Mouse (Mus musculus) adrenal gland, adult 2 months (tissue): ENCODE results near the gene Ech1. TPM values are rescaled to one million over a fixed set of nuclear protein-coding genes. Genes with fewer than 3 reads are reported as not detected.

Source experiments
- polyA plus RNA-seq: library from polyadenylated mRNA; depleted of rRNA; stranded (reverse); fragments of >200 nt; gene quantifications from 2 replicates; pipeline ENCODE4 v1.2.3, GENCODE M21; 2012; rRNA removed
- total RNA-seq, 2 experiments: library from RNA; stranded (reverse); gene quantifications; 2 replicates each; pipeline ENCODE4 v1.2.3; 2021

Ech1 gene
- total and polyA plus RNA-seq, 3 experiments: 486 to 711 (median 520) TPM

Other genes starting within 250 kb of the Ech1 start
- gene Samd4b, start 227.1 kb upstream of the Ech1 start, total RNA-seq: 10 to 100 TPM; 61.0 to 78.2 TPM
- gene Samd4b, start 227.1 kb upstream of the Ech1 start, polyA plus RNA-seq: 127 and 146 TPM in 2 replicates
- 10 to 100 TPM; 28.7 to 29.6 TPM for gene Pak4, start 227.0 kb upstream of the Ech1 start, total RNA-seq
- 53.5 and 54.9 TPM in 2 replicates for gene Pak4, start 227.0 kb upstream of the Ech1 start, polyA plus RNA-seq
- gene Acp7, start 193.9 kb upstream of the Ech1 start, total RNA-seq: not detected
- gene Acp7, start 193.9 kb upstream of the Ech1 start, polyA plus RNA-seq: not detected in 2 replicates
- gene Fbxo27, start 132.4 kb upstream of the Ech1 start, total RNA-seq: 1 to 10 TPM; 1.7 to 2.6 TPM
- gene Fbxo27, start 132.4 kb upstream of the Ech1 start, polyA plus RNA-seq: 6.6 and 8.5 TPM in 2 replicates
- 1 to 10 TPM; 2.0 to 5.3 TPM for gene Fbxo17, start 108.4 kb upstream of the Ech1 start, total RNA-seq
- 11.1 and 14.1 TPM in 2 replicates for gene Fbxo17, start 108.4 kb upstream of the Ech1 start, polyA plus RNA-seq
- gene Mrps12, start 83.4 kb upstream of the Ech1 start, total RNA-seq: 10 to 100 TPM; 74.6 to 82.1 TPM
- 217 and 245 TPM in 2 replicates for gene Mrps12, start 83.4 kb upstream of the Ech1 start, polyA plus RNA-seq
- 10 to 100 TPM; 16.5 to 21.2 TPM for gene Sars2, start 83.2 kb upstream of the Ech1 start, total RNA-seq
- 42.6 and 43.0 TPM in 2 replicates for gene Sars2, start 83.2 kb upstream of the Ech1 start, polyA plus RNA-seq
- not detected for gene Ccer2, start 69.0 kb upstream of the Ech1 start, total RNA-seq
- not detected in 2 replicates for gene Ccer2, start 69.0 kb upstream of the Ech1 start, polyA plus RNA-seq
- 10 to 100 TPM; 86.0 to 87.0 TPM for gene Sirt2, start 58.5 kb upstream of the Ech1 start, total RNA-seq
- 57.3 and 59.0 TPM in 2 replicates for gene Sirt2, start 58.5 kb upstream of the Ech1 start, polyA plus RNA-seq
- 10 to 100 TPM; 38.0 to 62.9 TPM for gene Nfkbib, start 57.7 kb upstream of the Ech1 start, total RNA-seq
- 97.6 and 122 TPM in 2 replicates for gene Nfkbib, start 57.7 kb upstream of the Ech1 start, polyA plus RNA-seq
- 1 to 10 TPM; 2.9 to 3.7 TPM for gene Rinl, start 36.2 kb upstream of the Ech1 start, total RNA-seq
- gene Rinl, start 36.2 kb upstream of the Ech1 start, polyA plus RNA-seq: 3.0 and 4.1 TPM in 2 replicates
- gene Hnrnpl, start 16.7 kb upstream of the Ech1 start, total RNA-seq: 100 to 1,000 TPM; 382 to 408 TPM
- 119 and 120 TPM in 2 replicates for gene Hnrnpl, start 16.7 kb upstream of the Ech1 start, polyA plus RNA-seq
- gene Lgals4, start 8.6 kb downstream of the Ech1 start, total RNA-seq: 1 to 10 TPM; 7.4 to 9.4 TPM
- 20.5 and 22.4 TPM in 2 replicates for gene Lgals4, start 8.6 kb downstream of the Ech1 start, polyA plus RNA-seq
- under 1 TPM; 0.69 to 0.81 TPM for gene Lgals7, start 38.6 kb downstream of the Ech1 start, total RNA-seq
- gene Lgals7, start 38.6 kb downstream of the Ech1 start, polyA plus RNA-seq: 0.97 and 2.8 TPM in 2 replicates
- under 1 TPM in 1 of 2 experiments, not detected in 1; 0.14 TPM for gene Capn12, start 56.2 kb downstream of the Ech1 start, total RNA-seq
- 0.48 and 0.80 TPM in 2 replicates for gene Capn12, start 56.2 kb downstream of the Ech1 start, polyA plus RNA-seq
- gene Actn4, start 137.1 kb downstream of the Ech1 start, total RNA-seq: 100 to 1,000 TPM; 247 to 264 TPM
- gene Actn4, start 137.1 kb downstream of the Ech1 start, polyA plus RNA-seq: 301 and 316 TPM in 2 replicates
- gene Eif3k, start 156.6 kb downstream of the Ech1 start, total RNA-seq: 100 to 1,000 TPM; 259 to 280 TPM
- 118 and 138 TPM in 2 replicates for gene Eif3k, start 156.6 kb downstream of the Ech1 start, polyA plus RNA-seq
- gene Map4k1, start 156.8 kb downstream of the Ech1 start, total RNA-seq: 1 to 10 TPM in 1 of 2 experiments, under 1 TPM in 1; 0.37 to 1.3 TPM
- 2.2 TPM in 2 replicates for gene Map4k1, start 156.8 kb downstream of the Ech1 start, polyA plus RNA-seq